Mouse (Mus musculus): ENCODE measurements at regions not wholly inside any gene's neighbourhood (a gene's known extent, or its start where the extent isn't known, plus 50 kb on each side); places are given as distances from the start of the nearest gene placed in this dataset.

DNA sequence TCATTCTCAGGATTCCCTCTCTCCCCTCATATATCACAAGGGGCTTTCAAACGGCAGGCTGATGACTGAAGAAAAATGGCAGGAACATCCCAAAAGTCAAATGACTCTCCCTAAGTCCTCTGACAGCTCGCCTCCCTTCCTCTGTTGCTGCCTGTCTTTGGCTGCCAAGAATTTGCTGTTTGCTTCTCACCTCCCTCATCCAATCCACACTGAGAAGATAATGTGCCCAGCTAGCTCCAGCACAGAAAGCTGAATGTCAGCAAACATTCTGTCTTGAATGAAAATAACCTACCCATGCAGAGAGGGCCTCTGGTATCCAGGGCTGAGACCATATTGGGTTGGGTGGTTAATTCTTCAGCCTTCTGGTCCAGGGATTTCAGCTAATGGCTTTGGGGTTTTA is 219.3 kb downstream of the Ppargc1a start:
- no peaks in the 10 kb centered on the region for H3K9me3 ChIP-seq (ENCODE audit: control insufficient read depth, low read length)
- WGBS: 49% methylated on average over 2 of the region's 2 CpGs
- H3K36me3 ChIP-seq (ENCODE audit: control insufficient read depth, insufficient read depth, low read length): no peaks in the 10 kb centered on the region
- H3K27me3 ChIP-seq (ENCODE audit: control insufficient read depth, insufficient read depth, low read length): no peaks in the 10 kb centered on the region
- no peak overlapping the region for H3K27ac ChIP-seq (replicated peaks; ENCODE audit: low read depth, low read length)
- H3K4me3 ChIP-seq (replicated peaks; ENCODE audit: low read length): no peak overlapping the region
- ATAC-seq (ENCODE audit: low FRiP score, low read depth) (no peak), DNase-seq (ENCODE audit: low spot score) (no peak)
- H3K4me2 ChIP-seq (replicated peaks; ENCODE audit: low read depth, low read length, severe bottlenecking): no peak overlapping the region
- H3K9ac ChIP-seq (ENCODE audit: low read depth, low read length, severe bottlenecking): no peak overlapping the region
- H3K4me1 ChIP-seq (ENCODE audit: control insufficient read depth, insufficient read depth, low read length): no peaks in the 10 kb centered on the region
- TF ChIP-seq POLR2A (IDR thresholded peaks at IDR 0.05; ENCODE audit: borderline replicate concordance, extremely low read depth, insufficient read depth, insufficient read length): no peak

DNA sequence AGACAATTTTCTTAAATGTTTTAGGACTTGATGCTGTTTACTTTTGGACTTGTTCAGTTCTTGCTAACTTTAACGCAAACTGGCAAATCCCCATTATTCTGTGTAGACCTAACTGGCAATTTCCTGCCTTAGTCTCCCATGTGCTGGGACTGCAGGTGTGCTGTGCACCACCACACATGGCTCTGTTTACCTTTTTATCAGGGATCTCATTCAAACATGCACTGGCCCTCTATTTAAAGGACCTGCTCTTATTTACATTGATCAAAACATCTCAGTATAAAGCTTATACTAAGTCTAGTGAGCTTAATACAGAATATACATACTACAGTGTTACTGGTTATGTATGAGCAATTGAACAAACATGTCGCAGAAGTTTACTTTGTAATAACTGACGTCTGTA is 238.4 kb downstream of the Ppargc1a start:
- H3K4me2 ChIP-seq (replicated peaks; ENCODE audit: low read depth, low read length, severe bottlenecking): no peak overlapping the region
- H3K27me3 ChIP-seq (ENCODE audit: control insufficient read depth, insufficient read depth, low read length): no peaks in the 10 kb centered on the region
- ATAC-seq (ENCODE audit: low FRiP score, low read depth) (no peak), DNase-seq (ENCODE audit: low spot score) (no peak)
- no peaks in the 10 kb centered on the region for H3K9me3 ChIP-seq (ENCODE audit: control insufficient read depth, low read length)
- no peaks in the 10 kb centered on the region for H3K4me1 ChIP-seq (ENCODE audit: control insufficient read depth, insufficient read depth, low read length)
- no peak overlapping the region for H3K9ac ChIP-seq (ENCODE audit: low read depth, low read length, severe bottlenecking)
- 70% methylated on average over 3 of the region's 3 CpGs for whole genome bisulfite sequencing
- no peaks in the 10 kb centered on the region for H3K36me3 ChIP-seq (ENCODE audit: control insufficient read depth, insufficient read depth, low read length)
- H3K27ac ChIP-seq (replicated peaks; ENCODE audit: low read depth, low read length): no peak overlapping the region
- no peak overlapping the region for H3K4me3 ChIP-seq (replicated peaks; ENCODE audit: low read length)
- TF ChIP-seq POLR2A (IDR thresholded peaks at IDR 0.05; ENCODE audit: borderline replicate concordance, extremely low read depth, insufficient read depth, insufficient read length): no peak

DNA sequence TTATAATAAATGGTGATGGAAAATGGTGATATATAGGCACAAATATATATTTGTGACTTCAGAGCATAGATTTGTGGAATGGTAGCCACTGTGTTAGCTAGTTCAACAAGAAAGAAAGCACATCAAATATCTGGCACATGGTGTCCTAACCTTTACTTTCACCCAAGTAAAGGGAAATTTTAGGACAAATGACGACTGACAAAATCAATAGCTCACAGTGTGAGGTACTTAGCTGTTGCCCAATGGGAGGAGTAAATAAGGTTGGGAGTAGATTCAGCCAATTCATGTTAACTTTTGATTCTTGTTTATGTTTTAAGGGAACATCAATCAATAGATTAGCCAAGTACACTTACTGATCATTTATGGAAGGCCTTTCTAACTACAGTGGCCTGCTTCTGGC is 278.3 kb downstream of the Ppargc1a start:
- 75% methylated on average over 1 of the region's 1 CpGs for WGBS
- ATAC-seq (ENCODE audit: low FRiP score, low read depth): no peak

DNA sequence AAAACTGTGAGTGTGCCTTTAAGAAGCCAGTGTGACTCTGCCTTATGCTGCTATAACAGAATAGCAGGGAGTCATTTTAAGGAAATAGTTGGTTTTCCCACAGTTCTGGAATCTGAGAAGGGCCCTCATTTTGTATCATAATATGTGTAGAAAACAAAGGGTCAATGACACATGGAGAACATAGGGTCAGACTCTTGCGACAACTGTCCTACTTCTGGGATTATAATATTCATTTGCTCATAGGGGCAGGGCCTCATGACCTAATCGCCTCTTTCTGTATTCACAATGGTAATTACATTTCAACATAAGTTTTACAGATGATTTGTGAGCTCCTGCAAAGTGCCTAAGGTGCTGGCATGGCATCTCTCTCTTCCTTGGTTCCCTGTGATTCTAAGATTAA is 279.3 kb downstream of the Ppargc1a start:
- ATAC-seq (ENCODE audit: low FRiP score, low read depth) (no peak), DNase-seq (ENCODE audit: low spot score) (no peak)
- H3K9ac ChIP-seq (ENCODE audit: low read depth, low read length, severe bottlenecking): no peak overlapping the region
- H3K4me2 ChIP-seq (replicated peaks; ENCODE audit: low read depth, low read length, severe bottlenecking): no peak overlapping the region
- no peak overlapping the region for H3K27ac ChIP-seq (replicated peaks; ENCODE audit: low read depth, low read length)
- no peaks in the 10 kb centered on the region for H3K4me1 ChIP-seq (ENCODE audit: control insufficient read depth, insufficient read depth, low read length)
- no peak for TF ChIP-seq POLR2A (IDR thresholded peaks at IDR 0.05; ENCODE audit: borderline replicate concordance, extremely low read depth, insufficient read depth, insufficient read length)
- 70% methylated on average over 2 of the region's 2 CpGs for whole genome bisulfite sequencing
- no peaks in the 10 kb centered on the region for H3K36me3 ChIP-seq (ENCODE audit: control insufficient read depth, insufficient read depth, low read length)
- H3K27me3 ChIP-seq (ENCODE audit: control insufficient read depth, insufficient read depth, low read length): no peaks in the 10 kb centered on the region
- H3K9me3 ChIP-seq (ENCODE audit: control insufficient read depth, low read length): no peaks in the 10 kb centered on the region
- H3K4me3 ChIP-seq (replicated peaks; ENCODE audit: low read length): no peak overlapping the region

More for the DNA sequence above, 278.3 kb downstream of the Ppargc1a start:
- no peak overlapping the region for H3K9ac ChIP-seq (ENCODE audit: low read depth, low read length, severe bottlenecking)
- H3K4me1 ChIP-seq (ENCODE audit: control insufficient read depth, insufficient read depth, low read length): no peaks in the 10 kb centered on the region
- H3K27ac ChIP-seq (replicated peaks; ENCODE audit: low read depth, low read length): no peak overlapping the region
- TF ChIP-seq POLR2A (IDR thresholded peaks at IDR 0.05; ENCODE audit: borderline replicate concordance, extremely low read depth, insufficient read depth, insufficient read length): no peak
- H3K27me3 ChIP-seq (ENCODE audit: control insufficient read depth, insufficient read depth, low read length): no peaks in the 10 kb centered on the region
- H3K4me3 ChIP-seq (replicated peaks; ENCODE audit: low read length): no peak overlapping the region
- H3K4me2 ChIP-seq (replicated peaks; ENCODE audit: low read depth, low read length, severe bottlenecking): no peak overlapping the region
- no peaks in the 10 kb centered on the region for H3K36me3 ChIP-seq (ENCODE audit: control insufficient read depth, insufficient read depth, low read length)
- no peak for DNase-seq (ENCODE audit: low spot score)
- H3K9me3 ChIP-seq (ENCODE audit: control insufficient read depth, low read length): no peaks in the 10 kb centered on the region

DNA sequence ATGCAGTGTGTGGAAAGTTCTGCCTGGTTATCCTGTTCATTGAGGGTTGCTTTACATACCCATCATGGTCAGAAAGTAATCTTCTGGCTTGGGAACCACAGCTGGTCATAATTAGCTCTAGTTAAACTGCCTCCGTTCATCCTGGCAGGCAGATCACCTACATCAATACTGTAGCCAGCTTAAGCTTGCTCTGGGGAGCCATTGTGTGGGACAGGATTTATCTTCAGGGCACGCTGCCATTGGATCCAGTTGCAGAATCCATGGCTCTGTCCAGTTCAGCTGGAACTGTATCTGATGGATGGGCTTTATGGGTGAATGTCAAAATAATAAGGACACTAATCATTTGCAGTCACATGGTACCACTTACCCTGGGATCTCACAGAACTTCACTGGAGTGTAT is 326.4 kb downstream of the Ppargc1a start:
- 50% methylated on average over 2 of the region's 2 CpGs for WGBS
- Histone ChIP-seq H3K27ac (replicated peaks; ENCODE audit: low read depth, low read length) (no peak overlapping the region), H3K4me1 (ENCODE audit: control insufficient read depth, insufficient read depth, low read length) (no peaks in the 10 kb centered on the region), H3K4me2 (replicated peaks; ENCODE audit: low read depth, low read length, severe bottlenecking) (no peak overlapping the region), H3K27me3 (ENCODE audit: control insufficient read depth, insufficient read depth, low read length) (no peaks in the 10 kb centered on the region), H3K9me3 (ENCODE audit: control insufficient read depth, low read length) (no peaks in the 10 kb centered on the region), H3K4me3 (replicated peaks; ENCODE audit: low read length) (no peak overlapping the region), H3K36me3 (ENCODE audit: control insufficient read depth, insufficient read depth, low read length) (no peaks in the 10 kb centered on the region), H3K9ac (ENCODE audit: low read depth, low read length, severe bottlenecking) (no peak overlapping the region)
- no peak for TF ChIP-seq POLR2A (IDR thresholded peaks at IDR 0.05; ENCODE audit: borderline replicate concordance, extremely low read depth, insufficient read depth, insufficient read length)
- DNase-seq (ENCODE audit: low spot score) (no peak), ATAC-seq (ENCODE audit: low FRiP score, low read depth) (no peak)

DNA sequence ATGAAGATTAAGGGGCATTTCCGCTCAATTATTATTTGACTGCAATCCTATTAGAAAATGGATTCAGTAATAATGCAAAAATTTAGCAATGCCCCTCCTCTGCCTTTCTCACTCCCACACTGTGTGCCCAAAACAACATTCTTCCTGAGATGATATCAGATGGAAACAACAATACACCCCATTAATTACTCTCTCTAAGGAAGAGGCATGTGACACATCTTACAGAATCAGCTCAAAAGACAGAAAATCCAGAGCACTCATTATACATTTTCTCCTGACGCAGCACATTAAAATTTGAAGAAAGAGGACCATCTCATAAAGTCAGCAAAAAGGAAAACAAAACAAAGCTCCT is 333.5 kb downstream of the Ppargc1a start:
- Histone ChIP-seq H3K4me3 (replicated peaks; ENCODE audit: low read length) (no peak overlapping the region), H3K36me3 (ENCODE audit: control insufficient read depth, insufficient read depth, low read length) (no peaks in the 10 kb centered on the region), H3K27ac (replicated peaks; ENCODE audit: low read depth, low read length) (no peak overlapping the region), H3K4me1 (ENCODE audit: control insufficient read depth, insufficient read depth, low read length) (no peaks in the 10 kb centered on the region), H3K27me3 (ENCODE audit: control insufficient read depth, insufficient read depth, low read length) (no peaks in the 10 kb centered on the region), H3K9me3 (ENCODE audit: control insufficient read depth, low read length) (no peaks in the 10 kb centered on the region), H3K9ac (ENCODE audit: low read depth, low read length, severe bottlenecking) (no peak overlapping the region), H3K4me2 (replicated peaks; ENCODE audit: low read depth, low read length, severe bottlenecking) (no peak overlapping the region)
- no peak for DNase-seq (ENCODE audit: low spot score)
- ATAC-seq (ENCODE audit: low FRiP score, low read depth): no peak
- TF ChIP-seq POLR2A (IDR thresholded peaks at IDR 0.05; ENCODE audit: borderline replicate concordance, extremely low read depth, insufficient read depth, insufficient read length): no peak
- 81% methylated on average over 2 of the region's 2 CpGs for WGBS
